Mouse (Mus musculus) lung, postnatal 0 days (tissue): ENCODE results near the gene Klhdc4.

Experiments
- CTCF ChIP-seq: IDR thresholded peaks from 2 replicates; pipeline ENCODE4 v1.5.1; 2016; ENCODE audit warnings: antibody characterized with exemption, mild to moderate bottlenecking
- EP300 ChIP-seq: IDR thresholded peaks from 2 replicates; pipeline ENCODE4 v1.6.1; 2016; ENCODE audit warnings: antibody characterized with exemption, mild to moderate bottlenecking, control low read depth

DNA sequence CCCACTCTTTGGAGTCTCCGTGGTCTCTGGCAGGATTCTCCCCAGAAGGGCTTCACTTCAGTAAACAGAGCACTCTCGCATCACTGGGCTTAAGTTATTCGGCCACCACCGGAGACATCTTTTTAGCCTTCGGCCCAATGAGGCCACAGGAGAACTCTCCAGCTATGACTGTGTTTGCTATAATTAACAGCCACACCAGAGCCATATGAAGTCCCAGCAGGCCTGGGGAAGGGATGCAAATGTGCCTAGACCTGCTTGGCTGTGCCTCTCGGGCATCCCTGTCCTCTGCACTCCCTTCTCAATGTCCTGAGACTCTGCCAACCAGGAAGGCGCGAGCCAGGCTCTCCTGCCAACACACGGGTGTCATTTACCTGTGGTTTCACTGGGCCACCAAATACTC, 28.0 kb upstream of the Klhdc4 start:
- TF ChIP-seq CTCF (no peak), EP300 (no peak)
